Mouse (Mus musculus): ENCODE data around the gene Smg5.
"Not testable (repeated sequence)": the region's sequence is repeated elsewhere in the genome, so short reads cannot be mapped to it uniquely, and the experiment has no call there.

- not testable (repeated sequence) for TF ChIP-seq GATA1 (IDR thresholded peaks at IDR 0.05; ENCODE audit: borderline replicate concordance, low read length); FLI1 (IDR thresholded peaks at IDR 0.05; ENCODE audit: low read length)
Measured at GRCm38 (mm10) chr3:88378599-88378998, 42.5 kb downstream of the Smg5 start, which contains the start of gene Bglap2.

Data from megakaryocyte, embryonic 14.5 days (primary cell).